Mouse (Mus musculus) layer of hippocampus, postnatal 14 days (tissue): Measurements from ENCODE around the gene Cct6b. TPM values are rescaled to one million over a fixed set of nuclear protein-coding genes. Genes with fewer than 3 reads are reported as not detected.
A peak's percentile ranks its signal among the peaks of the same experiment; 100 is the strongest.
"Not testable (repeated sequence)": the region's sequence is repeated elsewhere in the genome, so short reads cannot be mapped to it uniquely, and the experiment has no call there.

Experiments
- DNase-seq, 2 experiments: peaks; one replicate each; pipeline ENCODE4 v3.0.0; 2021 to 2022; ENCODE audit warnings: low spot score in 2 of 2, mixed read lengths in 1 of 2
- total RNA-seq, 2 experiments: library from RNA; stranded (reverse); gene quantifications; 2 replicates each; pipeline ENCODE4 v1.2.3; 2021

The Cct6b gene
- total RNA-seq, 2 experiments from 2014 or later: 0.78 TPM; not detected in 1

DNA sequence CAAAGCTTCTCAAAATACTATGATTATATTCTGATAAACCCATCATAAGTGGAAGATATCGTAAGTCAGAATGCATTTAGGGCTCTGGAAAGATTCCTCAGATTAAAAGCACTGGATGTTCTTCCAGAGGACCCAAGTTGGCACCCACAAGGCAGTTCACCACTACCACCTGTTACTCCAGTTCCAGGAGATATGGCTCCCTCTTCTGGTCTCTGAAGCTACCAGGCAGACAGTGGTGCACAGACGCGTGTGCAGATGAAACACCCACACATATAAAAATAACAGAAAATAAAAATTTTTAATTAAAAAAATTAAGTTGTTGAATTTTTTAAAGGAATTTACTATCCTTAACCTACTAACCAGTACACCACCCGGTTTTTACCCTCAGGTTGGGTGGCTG lies 55.2 kb downstream of the Cct6b start:
- DNase-seq: no peak

DNA sequence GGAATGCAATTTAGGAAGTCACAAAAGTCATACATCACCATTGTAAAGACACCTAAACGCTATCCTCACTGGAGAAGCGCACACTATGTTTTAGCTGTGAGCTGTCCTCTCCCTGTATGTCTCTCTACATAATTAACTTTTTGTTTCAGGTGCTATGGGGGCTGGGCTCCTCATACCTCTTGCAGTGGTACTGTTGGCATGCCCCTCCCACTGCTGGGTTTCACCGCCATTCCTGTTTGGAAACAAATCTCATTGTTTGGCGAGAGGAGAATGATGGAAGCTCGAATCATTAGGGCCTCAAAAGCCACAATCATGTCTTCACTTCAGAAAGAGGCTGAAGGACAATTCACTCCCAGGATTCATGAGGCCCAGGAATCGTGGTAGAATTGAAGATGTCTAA lies 59.0 kb downstream of the Cct6b start:
- DNase-seq: no peak

DNA sequence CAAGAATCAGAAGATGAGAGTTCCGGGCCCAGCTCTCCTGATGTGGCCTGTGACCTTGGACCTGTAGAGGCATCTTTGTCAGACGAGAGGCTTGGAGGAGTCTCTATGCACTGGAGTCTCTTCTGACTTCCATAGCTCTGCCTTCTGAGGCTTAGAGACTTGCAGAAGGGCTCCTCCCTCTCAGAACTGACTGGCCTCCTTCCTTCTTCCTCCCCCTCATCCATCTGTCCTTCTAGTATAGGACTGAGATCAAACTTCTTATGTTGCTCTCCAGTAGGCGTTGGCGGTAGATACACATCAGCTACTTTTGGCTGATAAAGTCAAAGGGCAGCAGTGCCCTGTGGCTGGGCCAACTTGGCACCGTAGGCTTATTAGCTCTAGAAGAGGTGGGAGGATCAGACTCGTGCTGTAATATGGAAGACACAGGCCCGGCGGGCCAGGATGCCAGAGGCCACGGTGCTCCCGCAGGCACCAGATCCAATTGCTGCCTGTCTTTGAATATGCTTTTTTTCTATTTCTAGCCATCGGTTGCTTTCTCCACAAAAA lies 64.2 kb downstream of the Cct6b start:
- no peak for DNase-seq

DNA sequence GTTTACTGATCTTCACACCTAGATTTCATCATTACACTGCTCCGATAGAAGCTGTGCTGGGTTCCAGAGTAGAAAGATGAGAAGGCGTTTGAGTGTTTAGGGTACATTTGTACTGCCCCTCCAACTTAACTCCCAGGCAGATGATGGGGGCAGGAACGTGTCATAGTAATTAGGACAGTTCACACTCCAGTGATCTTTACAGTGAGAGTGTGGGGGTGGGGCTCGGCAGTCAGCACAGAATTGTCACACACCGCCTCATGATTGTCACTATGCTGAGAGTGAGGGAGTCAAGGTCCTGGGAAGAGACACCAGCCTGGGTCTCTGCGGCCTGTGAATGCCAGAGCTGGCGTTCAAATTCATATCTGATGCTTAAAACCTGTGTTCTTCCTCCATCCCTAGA lies 68.2 kb downstream of the Cct6b start:
- DNase-seq: no peak

DNA sequence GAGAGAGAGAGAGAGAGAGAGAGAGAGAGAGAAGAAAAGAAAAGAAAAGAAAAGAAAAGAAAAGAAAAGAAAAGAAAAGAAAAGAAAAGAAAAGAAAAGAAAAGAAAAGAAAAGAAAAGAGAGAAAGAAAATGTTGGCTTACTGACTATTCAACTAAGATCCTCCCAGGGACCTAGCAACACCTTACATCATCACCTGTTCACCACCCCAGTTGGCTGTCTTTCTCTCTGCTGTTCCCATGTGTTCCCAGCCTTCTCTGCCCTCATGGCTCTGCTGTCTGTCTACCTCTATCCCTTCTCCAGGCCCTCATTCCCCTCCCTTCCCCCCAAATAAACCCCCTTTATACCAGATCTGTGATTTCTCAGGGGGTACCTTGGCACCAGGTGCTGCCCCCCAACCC lies 69.2 kb downstream of the Cct6b start:
- DNase-seq: not testable (repeated sequence)

DNA sequence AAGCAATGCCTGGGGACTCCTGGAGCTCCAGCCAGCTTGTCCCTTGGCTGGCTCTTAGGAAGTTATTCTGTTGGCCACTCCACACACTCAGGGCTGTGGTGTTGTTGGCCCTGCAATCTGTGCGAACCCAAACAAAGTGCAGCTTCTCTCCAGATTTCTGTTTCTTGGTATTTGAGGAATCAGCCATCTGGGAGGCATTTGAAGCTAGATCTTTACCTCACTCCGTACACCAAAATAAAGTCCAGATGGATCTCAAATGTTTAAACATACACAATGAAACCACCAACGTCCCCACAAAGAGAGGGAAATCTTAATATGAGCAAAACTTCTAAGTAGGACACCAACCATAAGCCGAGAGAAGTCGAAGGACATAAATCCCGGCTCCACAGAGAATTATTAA lies 71.5 kb downstream of the Cct6b start:
- no peak for DNase-seq

DNA sequence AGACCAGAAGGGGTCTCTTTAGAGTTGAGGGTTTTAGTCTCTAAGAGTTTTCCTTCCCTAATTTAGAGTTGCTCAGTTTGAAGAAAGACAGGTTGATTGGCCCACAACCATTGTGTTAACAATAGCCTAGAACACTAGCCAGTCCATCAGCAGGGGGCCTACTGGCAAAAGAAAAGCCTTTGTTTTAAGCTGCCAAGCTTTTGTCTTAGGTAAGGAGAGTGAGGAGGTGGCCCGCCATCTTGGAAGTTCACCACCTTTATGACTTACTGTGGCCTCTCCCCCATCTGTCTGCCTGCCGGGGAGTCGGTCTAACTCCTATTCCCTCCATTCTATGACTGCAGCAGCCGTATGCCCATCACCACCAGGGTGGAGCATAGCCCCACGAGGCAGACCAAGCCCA lies 73.6 kb downstream of the Cct6b start:
- DNase-seq: no peak

DNA sequence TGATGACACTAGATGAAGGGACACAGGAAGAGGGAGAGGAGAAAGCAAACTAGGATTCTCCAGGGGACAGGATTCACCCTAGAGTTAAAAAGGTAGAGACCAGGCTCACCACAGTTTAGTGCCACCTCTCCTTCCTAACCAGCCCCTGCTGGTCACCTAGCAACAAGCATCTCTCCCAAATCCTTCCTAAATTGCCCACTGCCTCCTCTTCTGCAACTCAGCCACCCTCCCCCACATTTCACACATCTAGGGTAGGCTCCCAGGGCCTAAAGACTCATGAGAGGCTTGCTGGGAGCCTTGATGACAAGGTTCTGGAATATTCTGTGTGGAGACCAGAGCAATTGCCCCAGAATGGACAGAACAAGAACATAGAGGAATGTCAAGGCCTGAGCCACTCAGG lies 76.5 kb downstream of the Cct6b start:
- no peak for DNase-seq

DNA sequence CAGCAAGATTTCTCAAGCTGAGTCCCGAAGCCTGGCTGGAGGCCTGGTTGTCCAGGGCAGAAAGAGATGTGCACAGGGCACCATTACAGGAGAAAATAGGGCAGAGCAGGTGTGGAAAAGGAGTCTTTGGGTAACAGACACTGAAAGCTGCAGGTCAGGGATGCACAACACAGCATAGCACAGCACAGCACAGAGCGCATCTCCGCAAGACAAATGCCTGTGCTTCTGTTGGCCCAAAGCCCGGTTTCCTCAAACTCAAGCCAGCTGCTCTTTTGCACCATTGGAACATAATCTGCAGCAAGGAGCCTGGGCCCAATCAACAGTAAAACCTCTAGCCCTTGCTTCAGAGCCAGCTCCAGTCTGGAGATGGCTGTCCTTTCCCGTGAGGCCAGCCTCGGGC lies 79.4 kb downstream of the Cct6b start:
- DNase-seq: peak; percentile 59 to 65

DNA sequence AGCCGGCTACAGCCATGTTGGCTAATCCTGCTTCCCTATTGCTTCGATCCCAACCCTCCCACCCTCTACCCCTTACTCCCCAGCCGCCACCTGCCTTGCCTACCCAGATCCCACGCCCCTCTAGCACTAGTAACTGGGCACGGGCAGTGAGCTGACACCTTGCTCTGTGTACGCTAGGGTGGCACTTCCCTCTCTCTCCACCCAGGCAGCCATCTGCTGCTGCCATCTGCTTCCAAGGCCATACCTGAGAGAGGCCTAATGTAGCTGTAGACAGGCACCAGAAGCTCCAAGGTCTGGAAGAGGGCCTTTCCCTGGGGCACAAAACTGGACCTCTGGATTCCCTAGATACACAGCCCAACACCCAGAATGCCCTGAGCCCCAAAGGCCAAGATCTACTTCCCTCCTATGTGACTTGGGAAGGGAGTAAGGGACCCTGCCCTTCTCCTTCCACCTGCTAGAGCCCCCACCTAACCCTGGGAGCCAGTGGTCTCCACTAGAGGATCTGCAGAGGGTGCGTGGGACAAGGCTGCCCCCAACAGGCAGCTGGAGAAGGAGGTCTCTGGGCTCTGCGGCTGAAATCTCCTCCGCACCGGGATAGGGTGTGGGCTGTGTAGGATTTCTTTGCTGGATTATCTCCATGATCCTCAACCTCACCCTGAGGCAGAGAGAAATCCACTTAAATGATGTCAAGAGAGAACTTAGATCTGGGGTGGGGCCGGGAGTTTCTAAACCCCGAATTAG lies 80.2 kb downstream of the Cct6b start:
- peak; percentile 31 to 48 for DNase-seq

DNA sequence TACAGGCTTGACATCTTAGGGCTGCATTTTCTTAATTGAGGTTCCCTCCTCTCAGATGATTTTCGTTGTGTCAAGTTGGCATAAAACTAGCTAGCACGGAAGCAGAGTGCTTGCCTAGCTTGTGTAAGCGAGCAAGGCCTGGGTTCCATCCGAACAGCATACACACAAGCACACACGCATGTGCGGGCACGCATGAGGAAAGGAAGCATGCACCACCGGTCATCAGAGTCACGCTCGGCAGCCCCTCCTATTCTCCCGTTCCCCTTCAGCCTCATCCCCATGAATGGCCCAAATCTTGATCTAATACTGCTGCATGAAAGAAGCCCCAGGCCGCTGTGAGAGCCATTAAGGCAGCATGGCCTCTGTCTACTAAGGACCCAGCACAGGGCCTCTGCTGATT lies 85.6 kb downstream of the Cct6b start:
- no peak for DNase-seq

Other genes with a start within 250 kb of the Cct6b start
- 10 to 100 TPM; 14.6 to 17.1 TPM for gene Zfp830, start within 50 bp of the Cct6b start, total RNA-seq
- gene Lig3, start 16.8 kb upstream of the Cct6b start, total RNA-seq: 10 to 100 TPM; 27.1 to 27.8 TPM
- 10 to 100 TPM; 11.0 to 11.7 TPM for gene Rffl, start 106.9 kb upstream of the Cct6b start, total RNA-seq
- gene Rad51d, start 126.3 kb upstream of the Cct6b start, total RNA-seq: 10 to 100 TPM; 12.5 to 13.2 TPM
- gene Fndc8, start 127.8 kb upstream of the Cct6b start, total RNA-seq: not detected
- 10 to 100 TPM; 34.4 to 35.1 TPM for gene Nle1, start 144.1 kb upstream of the Cct6b start, total RNA-seq
- gene Unc45b, start 146.2 kb upstream of the Cct6b start, total RNA-seq: 1 to 10 TPM; 4.0 to 5.8 TPM
- 1 to 10 TPM; 3.2 to 4.6 TPM for gene Slfn5, start 187.0 kb upstream of the Cct6b start, total RNA-seq
- gene Slfn9, start 227.5 kb upstream of the Cct6b start, total RNA-seq: under 1 TPM; 0.72 to 0.81 TPM